Mouse (Mus musculus): ENCODE data around the gene Rbm10. TPM values are rescaled to one million over a fixed set of nuclear protein-coding genes. Genes with fewer than 3 reads are reported as not detected.

Rbm10 gene
- polyA plus RNA-seq, 1 experiment from 2014 or later, result 37.3 TPM

DNA sequence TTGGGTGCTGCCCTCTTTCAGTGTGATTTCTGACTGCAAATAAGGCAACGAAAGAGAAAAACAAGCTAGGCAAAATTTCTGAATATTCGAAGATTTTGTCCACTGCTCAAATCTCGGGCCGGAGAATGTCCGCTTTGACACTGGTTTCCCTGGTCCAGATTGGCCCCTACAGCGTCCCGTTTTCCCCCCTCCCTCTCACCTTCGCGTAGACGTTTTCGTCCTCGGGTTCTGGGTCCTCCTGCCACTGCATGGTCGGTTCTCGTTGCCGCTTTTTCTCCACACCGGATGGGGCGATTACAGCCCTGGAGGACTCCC is 485 bp upstream of the Rbm10 start:
- DNase-seq (ENCODE audit: low spot score) (no peak), ATAC-seq (replicated peaks; ENCODE audit: low FRiP score, low read depth) (peak; percentile 27)
- H3K4me3 ChIP-seq (replicated peaks; ENCODE audit: low read depth, low read length), result peak overlapping the region; percentile 63
- H3K36me3 ChIP-seq (ENCODE audit: insufficient read depth, low read length), result no peaks in the 10 kb centered on the region
- H3K4me1 ChIP-seq (replicated peaks; ENCODE audit: insufficient read depth, low read length), result no peaks in the 10 kb centered on the region
- WGBS, result 19% methylated on average over 16 of the region's 17 CpGs
- H3K4me2 ChIP-seq (ENCODE audit: low read length), result peak overlapping the region; percentile 54
- no peak for TF ChIP-seq CTCF (IDR thresholded peaks at IDR 0.05; ENCODE audit: low read depth)
- H3K27me3 ChIP-seq (ENCODE audit: insufficient read depth, low read length), result no peaks in the 10 kb centered on the region
- peak overlapping the region; percentile 88 for H3K27ac ChIP-seq
- peak overlapping the region; percentile 69 for H3K9ac ChIP-seq (ENCODE audit: low read depth, low read length)
- H3K9me3 ChIP-seq (replicated peaks; ENCODE audit: low read length), result no peaks in the 10 kb centered on the region

- peak overlapping the region; percentile 88 for H3K27ac ChIP-seq
- peak overlapping the region; percentile 76 for H3K9ac ChIP-seq (ENCODE audit: low read depth, low read length)
- no peaks in the 10 kb centered on the region for H3K4me1 ChIP-seq (replicated peaks; ENCODE audit: insufficient read depth, low read length)
- H3K9me3 ChIP-seq (replicated peaks; ENCODE audit: low read length), result no peaks in the 10 kb centered on the region
- H3K4me3 ChIP-seq (replicated peaks; ENCODE audit: low read depth, low read length), result peak overlapping the region; percentile 63
- 25% methylated on average over 31 of the region's 31 CpGs for WGBS
- no peaks in the 10 kb centered on the region for H3K36me3 ChIP-seq (ENCODE audit: insufficient read depth, low read length)
- no peak for TF ChIP-seq CTCF (IDR thresholded peaks at IDR 0.05; ENCODE audit: low read depth)
- DNase-seq (ENCODE audit: low spot score) (no peak), ATAC-seq (replicated peaks; ENCODE audit: low FRiP score, low read depth) (peak; percentile 54)
- peak overlapping the region; percentile 56 for H3K4me2 ChIP-seq (ENCODE audit: low read length)
- no peaks in the 10 kb centered on the region for H3K27me3 ChIP-seq (ENCODE audit: insufficient read depth, low read length)
Observed at GRCm38 (mm10) chrX:20617903-20618399, 648 bp downstream of the Rbm10 start.

- no peak overlapping the region for H3K4me2 ChIP-seq (ENCODE audit: low read length)
- no peak overlapping the region for H3K4me3 ChIP-seq (replicated peaks; ENCODE audit: low read depth, low read length)
- TF ChIP-seq CTCF (IDR thresholded peaks at IDR 0.05; ENCODE audit: low read depth), result no peak
- H3K9me3 ChIP-seq (replicated peaks; ENCODE audit: low read length), result no peaks in the 10 kb centered on the region
- no peak overlapping the region for H3K27ac ChIP-seq
- no peaks in the 10 kb centered on the region for H3K27me3 ChIP-seq (ENCODE audit: insufficient read depth, low read length)
- H3K4me1 ChIP-seq (replicated peaks; ENCODE audit: insufficient read depth, low read length), result no peaks in the 10 kb centered on the region
- no peak for ATAC-seq (replicated peaks; ENCODE audit: low FRiP score, low read depth)
- no peak overlapping the region for H3K9ac ChIP-seq (ENCODE audit: low read depth, low read length)
- WGBS, result 89% methylated on average over 2 of the region's 2 CpGs
- no peak for DNase-seq (ENCODE audit: low spot score)
- peaks cover 15% of the 10 kb centered on the region; the same call in 1 of the 2 replicates for H3K36me3 ChIP-seq (ENCODE audit: insufficient read depth, low read length)
Observed at GRCm38 (mm10) chrX:20638141-20638540, 20.8 kb downstream of the Rbm10 start.

DNA sequence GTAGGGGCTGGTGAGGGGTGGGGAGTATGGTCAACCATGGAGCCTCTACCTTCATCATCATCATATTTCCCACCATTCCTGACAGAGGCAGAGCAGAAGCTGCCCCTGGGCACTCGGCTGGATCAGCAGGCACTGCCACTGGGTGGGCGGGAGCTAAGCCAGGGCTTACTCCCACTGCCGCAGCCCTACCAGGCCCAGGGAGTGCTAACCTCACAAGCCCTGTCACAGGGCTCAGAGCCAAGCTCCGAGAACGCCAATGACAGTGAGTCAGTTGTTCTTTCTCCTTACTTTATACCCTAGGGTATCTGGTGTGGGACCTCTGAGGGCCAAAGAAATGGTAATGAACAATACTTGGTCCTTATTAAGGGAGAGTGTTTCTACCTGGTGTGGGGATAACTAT is 27.5 kb downstream of the Rbm10 start:
- Histone ChIP-seq H3K36me3 (ENCODE audit: insufficient read depth, low read length) (0 out of 2 replicates have a peak, but pooled peaks cover 8% of the 10 kb centered on the region), H3K9ac (ENCODE audit: low read depth, low read length) (no peak overlapping the region), H3K4me1 (replicated peaks; ENCODE audit: insufficient read depth, low read length) (no peaks in the 10 kb centered on the region), H3K4me3 (replicated peaks; ENCODE audit: low read depth, low read length) (no peak overlapping the region), H3K27ac (no peak overlapping the region), H3K9me3 (replicated peaks; ENCODE audit: low read length) (no peaks in the 10 kb centered on the region), H3K4me2 (ENCODE audit: low read length) (no peak overlapping the region), H3K27me3 (ENCODE audit: insufficient read depth, low read length) (no peaks in the 10 kb centered on the region)
- ATAC-seq (replicated peaks; ENCODE audit: low FRiP score, low read depth) (no peak), DNase-seq (ENCODE audit: low spot score) (no peak)
- 78% methylated on average over 5 of the region's 5 CpGs for WGBS
- TF ChIP-seq CTCF (IDR thresholded peaks at IDR 0.05; ENCODE audit: low read depth), result no peak

- H3K4me1 ChIP-seq (replicated peaks; ENCODE audit: insufficient read depth, low read length), result no peaks in the 10 kb centered on the region
- H3K9ac ChIP-seq (ENCODE audit: low read depth, low read length), result no peak overlapping the region
- peak overlapping the region; percentile 76 for H3K4me2 ChIP-seq (ENCODE audit: low read length)
- ATAC-seq (replicated peaks; ENCODE audit: low FRiP score, low read depth), result no peak
- WGBS, result 34% methylated on average over 5 of the region's 5 CpGs
- no peaks in the 10 kb centered on the region for H3K27me3 ChIP-seq (ENCODE audit: insufficient read depth, low read length)
- H3K36me3 ChIP-seq (ENCODE audit: insufficient read depth, low read length), result no peaks in the 10 kb centered on the region
- no peak overlapping the region for H3K27ac ChIP-seq
- no peak for TF ChIP-seq CTCF (IDR thresholded peaks at IDR 0.05; ENCODE audit: low read depth)
- no peak for DNase-seq (ENCODE audit: low spot score)
- H3K9me3 ChIP-seq (replicated peaks; ENCODE audit: low read length), result no peaks in the 10 kb centered on the region
- H3K4me3 ChIP-seq (replicated peaks; ENCODE audit: low read depth, low read length), result peak overlapping the region; percentile 43; the same call in 1 of the 2 replicates
Observed at GRCm38 (mm10) chrX:20657593-20657992, 40.3 kb downstream of the Rbm10 start.

DNA sequence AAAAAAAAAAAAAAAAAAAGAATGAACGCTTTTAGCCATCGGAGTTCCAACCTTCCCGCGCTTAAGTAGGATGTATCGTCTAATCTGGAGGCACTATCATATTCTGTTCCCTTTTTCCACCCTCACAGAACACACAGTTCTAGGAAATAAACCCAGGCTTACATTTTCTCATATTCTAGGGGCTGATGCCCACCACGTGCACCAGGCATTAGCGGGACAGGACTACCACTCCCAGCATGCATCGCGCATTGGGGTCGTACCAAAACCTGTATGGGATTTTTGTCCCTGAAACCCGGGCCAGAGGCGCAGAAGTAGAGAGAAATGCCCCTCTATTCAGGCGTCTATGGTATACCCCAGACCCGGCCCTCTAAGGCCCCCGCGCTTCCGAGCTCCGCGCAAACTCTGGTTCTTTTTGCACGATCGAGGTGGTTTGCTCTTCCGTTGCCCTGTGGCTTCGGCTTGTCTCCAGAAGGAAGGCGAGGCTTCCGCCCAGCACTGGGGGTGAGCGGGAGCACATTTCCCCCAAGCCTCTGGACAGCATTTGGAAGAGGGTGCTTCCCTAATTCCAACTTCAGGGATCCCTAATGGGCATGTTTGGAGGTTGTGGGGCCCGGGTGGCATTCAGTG is 40.8 kb downstream of the Rbm10 start, which contains the start of gene Uba1:
Gene Uba1, plus strand, starts transcription at position 301 of the 627 bp plus-strand sequence.
- no peak for TF ChIP-seq CTCF (IDR thresholded peaks at IDR 0.05; ENCODE audit: low read depth)
- Histone ChIP-seq H3K9ac (ENCODE audit: low read depth, low read length) (peak within 1 kb of the TSS; percentile 31; the same call in 1 of the 2 replicates), H3K4me3 (replicated peaks; ENCODE audit: low read depth, low read length) (peak within 1 kb of the TSS; percentile 43), H3K4me1 (replicated peaks; ENCODE audit: insufficient read depth, low read length) (no peaks in the 10 kb centered on the region), H3K9me3 (replicated peaks; ENCODE audit: low read length) (no peaks in the 10 kb centered on the region), H3K4me2 (ENCODE audit: low read length) (peak within 1 kb of the TSS; percentile 76), H3K27me3 (ENCODE audit: insufficient read depth, low read length) (no peaks in the 10 kb centered on the region), H3K36me3 (ENCODE audit: insufficient read depth, low read length) (no peaks in the 10 kb centered on the region), H3K27ac (0 out of 2 replicates have a peak within 1 kb of the TSS, but pooled peaks have one; percentile 19)
- 25% methylated on average over 27 of the region's 27 CpGs for WGBS
- peak; percentile 83 for ATAC-seq (replicated peaks; ENCODE audit: low FRiP score, low read depth)
- DNase-seq (ENCODE audit: low spot score), result peak; percentile 86

Measured in kidney, postnatal 0 days (tissue).